Mouse (Mus musculus): ENCODE data around the gene Fbll1.

DNA sequence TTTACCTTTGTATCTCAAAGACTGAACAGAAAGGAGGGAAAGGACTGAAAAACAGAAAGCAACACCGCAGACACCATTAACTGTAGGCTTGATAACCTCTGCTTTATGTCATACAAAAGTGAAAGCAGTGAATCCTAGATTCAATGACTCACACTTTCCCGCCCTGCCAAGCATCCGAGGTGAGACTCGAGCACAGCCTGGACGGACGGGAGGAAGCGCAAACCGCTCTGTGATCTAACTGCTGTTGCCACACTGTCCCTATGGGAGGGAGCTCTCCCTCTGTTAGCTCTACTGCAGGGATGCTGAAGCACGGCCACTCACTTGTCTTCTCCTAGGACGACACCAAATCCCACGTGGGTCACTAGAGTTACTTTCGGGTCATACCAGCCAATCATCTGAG, 17.6 kb upstream of the Fbll1 start:
- TF ChIP-seq CTCF (IDR thresholded peaks at IDR 0.05; ENCODE audit: borderline replicate concordance, insufficient read depth, low read length), result no peak
- TF ChIP-seq POLR2A (IDR thresholded peaks at IDR 0.05; ENCODE audit: low read depth, low read length), result no peak
